Mouse (Mus musculus) layer of hippocampus, adult 2 months (tissue): Measurements from ENCODE around the gene Dnah3. TPM values are rescaled to one million over a fixed set of nuclear protein-coding genes. Genes with fewer than 3 reads are reported as not detected.

Source experiments
- DNase-seq, 2 experiments: peaks; one replicate each; pipeline ENCODE4 v3.0.0; 2022; ENCODE audit warnings: low spot score in 2 of 2
- H3K27ac ChIP-seq: fragments of 200-600 bp; 2 replicates; pipeline ENCODE4 v1.8.1; 2022
- H3K4me3 ChIP-seq: fragments of 200-600 bp; 2 replicates; pipeline ENCODE4 v1.8.1; 2022; ENCODE audit warnings: mild to moderate bottlenecking
- CTCF ChIP-seq: fragments of 200-600 bp; conservative IDR thresholded peaks from 2 replicates; pipeline ENCODE4 v1.8.1; 2022; ENCODE audit warnings: antibody characterized with exemption, mild to moderate bottlenecking, moderate library complexity
- total RNA-seq, 2 experiments: library from RNA; stranded (reverse); gene quantifications; 2 replicates each; pipeline ENCODE4 v1.2.3; 2021

Gene Dnah3
- total RNA-seq, 2 experiments from 2014 or later: 0.12 to 0.59 TPM

DNA sequence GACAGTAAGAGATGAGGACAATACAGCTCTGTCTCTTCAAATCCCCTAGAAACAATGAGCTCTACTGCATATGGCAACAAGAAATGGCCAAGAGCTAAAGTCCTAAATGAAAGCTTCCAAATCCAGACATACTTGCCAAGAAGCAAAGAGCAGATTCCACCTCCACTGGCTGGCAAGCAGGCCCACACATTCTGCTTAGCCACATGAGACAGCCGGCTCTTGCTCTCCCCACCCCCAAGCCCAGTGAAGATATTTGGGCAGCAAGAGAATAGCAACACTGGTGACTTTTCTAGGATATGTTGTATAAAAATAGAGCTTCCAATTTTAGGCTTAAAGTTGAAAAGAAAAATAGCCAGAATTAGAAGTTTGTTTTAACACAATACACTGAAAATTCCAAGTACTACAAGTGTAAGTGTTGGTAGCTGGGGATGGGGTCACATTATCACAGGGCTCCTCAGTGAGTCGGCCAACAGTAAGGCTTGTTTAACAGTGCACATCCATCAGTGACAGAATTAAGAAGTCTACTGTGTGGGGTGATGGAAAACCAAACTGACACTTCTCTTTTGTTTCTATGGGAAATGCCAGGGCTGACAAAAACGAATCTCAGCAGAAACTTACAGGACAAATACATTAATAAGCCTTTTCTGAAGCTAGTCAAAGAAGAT, 219.2 kb downstream of the Dnah3 start:
- peak; percentile 46 for DNase-seq
- Histone ChIP-seq H3K27ac (no peak overlapping the region), H3K4me3 (no peak overlapping the region)
- TF ChIP-seq CTCF: no peak

DNA sequence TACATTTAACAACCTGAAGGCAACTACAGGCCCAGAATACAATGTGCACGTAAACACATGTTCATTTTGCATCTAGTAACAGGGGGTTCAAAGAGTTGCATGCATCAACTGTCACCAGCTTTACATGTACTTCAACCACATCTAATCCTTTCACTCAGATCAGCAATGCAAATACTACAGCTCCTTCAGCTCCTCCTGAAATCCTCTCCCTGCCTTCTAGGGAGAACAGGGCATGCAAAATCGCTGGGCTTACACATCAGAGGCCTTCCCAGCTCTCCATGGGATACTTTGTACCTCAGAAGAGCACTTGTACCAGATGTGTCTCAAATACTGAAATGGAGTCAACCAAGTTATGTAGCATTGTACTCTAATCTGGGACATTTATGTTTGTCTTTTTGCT, 222.0 kb downstream of the Dnah3 start:
- no peak for DNase-seq
- TF ChIP-seq CTCF: no peak
- Histone ChIP-seq H3K4me3 (no peak overlapping the region), H3K27ac (no peak overlapping the region)

Other genes starting within 250 kb of the Dnah3 start
- gene Lyrm1, start 199.4 kb downstream of the Dnah3 start, total RNA-seq: 10 to 100 TPM in 1 of 2 experiments, 1 to 10 TPM in 1; 9.8 to 10.8 TPM
- gene Dcun1d3, start 199.0 kb downstream of the Dnah3 start, total RNA-seq: 10 to 100 TPM; 22.3 TPM
- gene Tmem159, start 7.1 kb upstream of the Dnah3 start, total RNA-seq: 10 to 100 TPM; 11.3 to 11.7 TPM
- under 1 TPM; 0.20 to 0.37 TPM for gene Zp2, start 50.0 kb upstream of the Dnah3 start, total RNA-seq
- gene Anks4b, start 78.6 kb upstream of the Dnah3 start, total RNA-seq: under 1 TPM; 0.31 to 0.32 TPM
- gene Crym, start 106.8 kb upstream of the Dnah3 start, total RNA-seq: 100 to 1,000 TPM; 235 to 270 TPM
- gene Abca14, start 108.7 kb upstream of the Dnah3 start, total RNA-seq: not detected
- gene Abca15, start 233.4 kb upstream of the Dnah3 start, total RNA-seq: not detected